Mouse (Mus musculus): ENCODE data around the gene Zbtb21. TPM values are rescaled to one million over a fixed set of nuclear protein-coding genes. Genes with fewer than 3 reads are reported as not detected.
A peak's percentile ranks its signal among the peaks of the same experiment; 100 is the strongest.
"Not testable (repeated sequence)": the region's sequence is repeated elsewhere in the genome, so short reads cannot be mapped to it uniquely, and the experiment has no call there.

Gene Zbtb21
- polyA plus RNA-seq, 1 experiment from 2014 or later, result 10.4 TPM

GRCm38 (mm10) chr16:97953300-97953699 lies 9.1 kb downstream of the Zbtb21 start:
- H3K4me3 ChIP-seq (ENCODE audit: low read depth, low read length), result no peak overlapping the region
- no peak overlapping the region for H3K9ac ChIP-seq (ENCODE audit: low read depth, low read length)
- 74% methylated on average over 2 of the region's 2 CpGs for WGBS (ENCODE audit: insufficient replicate concordance)
- no peak for ATAC-seq (replicated peaks; ENCODE audit: insufficient number of reproducible peaks, low FRiP score, low TSS enrichment)
- no peak overlapping the region for H3K27ac ChIP-seq (ENCODE audit: low read depth, low read length)
- H3K27me3 ChIP-seq (ENCODE audit: control insufficient read depth, insufficient read depth, low read length), result 0 out of 2 replicates have a peak, but pooled peaks cover 2% of the 10 kb centered on the region
- H3K36me3 ChIP-seq (ENCODE audit: control insufficient read depth, insufficient read depth, low read length), result peaks cover 24% of the 10 kb centered on the region
- H3K4me1 ChIP-seq (ENCODE audit: control insufficient read depth, insufficient read depth, low read length), result peaks cover 17% of the 10 kb centered on the region
- H3K4me2 ChIP-seq, result no peak overlapping the region
- no peaks in the 10 kb centered on the region for H3K9me3 ChIP-seq (replicated peaks; ENCODE audit: control insufficient read depth, low read length)

GRCm38 (mm10) chr16:97952801-97953200 lies 9.6 kb downstream of the Zbtb21 start:
- ATAC-seq (replicated peaks; ENCODE audit: insufficient number of reproducible peaks, low FRiP score, low TSS enrichment), result no peak
- WGBS (ENCODE audit: insufficient replicate concordance), result 65% methylated on average over 9 of the region's 9 CpGs

GRCm38 (mm10) chr16:97952371-97952770 lies 10.1 kb downstream of the Zbtb21 start:
- 82% methylated on average over 4 of the region's 4 CpGs for WGBS (ENCODE audit: insufficient replicate concordance)
- Histone ChIP-seq H3K4me1 (ENCODE audit: control insufficient read depth, insufficient read depth, low read length) (peaks cover 16% of the 10 kb centered on the region), H3K9me3 (replicated peaks; ENCODE audit: control insufficient read depth, low read length) (no peaks in the 10 kb centered on the region), H3K4me2 (no peak overlapping the region), H3K4me3 (ENCODE audit: low read depth, low read length) (no peak overlapping the region), H3K27me3 (ENCODE audit: control insufficient read depth, insufficient read depth, low read length) (0 out of 2 replicates have a peak, but pooled peaks cover 2% of the 10 kb centered on the region), H3K9ac (ENCODE audit: low read depth, low read length) (no peak overlapping the region), H3K36me3 (ENCODE audit: control insufficient read depth, insufficient read depth, low read length) (peaks cover 24% of the 10 kb centered on the region), H3K27ac (ENCODE audit: low read depth, low read length) (no peak overlapping the region)
- no peak for ATAC-seq (replicated peaks; ENCODE audit: insufficient number of reproducible peaks, low FRiP score, low TSS enrichment)

More at GRCm38 (mm10) chr16:97952801-97953200, 9.6 kb downstream of the Zbtb21 start:
- Histone ChIP-seq H3K36me3 (ENCODE audit: control insufficient read depth, insufficient read depth, low read length) (peaks cover 24% of the 10 kb centered on the region), H3K4me1 (ENCODE audit: control insufficient read depth, insufficient read depth, low read length) (peaks cover 16% of the 10 kb centered on the region), H3K4me2 (no peak overlapping the region), H3K9ac (ENCODE audit: low read depth, low read length) (no peak overlapping the region), H3K27ac (ENCODE audit: low read depth, low read length) (no peak overlapping the region), H3K27me3 (ENCODE audit: control insufficient read depth, insufficient read depth, low read length) (0 out of 2 replicates have a peak, but pooled peaks cover 2% of the 10 kb centered on the region), H3K4me3 (ENCODE audit: low read depth, low read length) (no peak overlapping the region), H3K9me3 (replicated peaks; ENCODE audit: control insufficient read depth, low read length) (no peaks in the 10 kb centered on the region)

GRCm38 (mm10) chr16:97950061-97950460 lies 12.4 kb downstream of the Zbtb21 start:
- Histone ChIP-seq H3K36me3 (ENCODE audit: control insufficient read depth, insufficient read depth, low read length) (peaks cover 20% of the 10 kb centered on the region), H3K4me1 (ENCODE audit: control insufficient read depth, insufficient read depth, low read length) (peaks cover 4% of the 10 kb centered on the region; the same call in 1 of the 2 replicates), H3K27ac (ENCODE audit: low read depth, low read length) (no peak overlapping the region), H3K9ac (ENCODE audit: low read depth, low read length) (no peak overlapping the region), H3K9me3 (replicated peaks; ENCODE audit: control insufficient read depth, low read length) (no peaks in the 10 kb centered on the region), H3K4me2 (no peak overlapping the region), H3K27me3 (ENCODE audit: control insufficient read depth, insufficient read depth, low read length) (0 out of 2 replicates have a peak, but pooled peaks cover 2% of the 10 kb centered on the region), H3K4me3 (ENCODE audit: low read depth, low read length) (no peak overlapping the region)
- no peak for ATAC-seq (replicated peaks; ENCODE audit: insufficient number of reproducible peaks, low FRiP score, low TSS enrichment)
- 93% methylated on average over 8 of the region's 8 CpGs for WGBS (ENCODE audit: insufficient replicate concordance)

GRCm38 (mm10) chr16:97948836-97949235 lies 13.6 kb downstream of the Zbtb21 start:
- H3K9me3 ChIP-seq (replicated peaks; ENCODE audit: control insufficient read depth, low read length), result no peaks in the 10 kb centered on the region
- WGBS (ENCODE audit: insufficient replicate concordance), result 28% methylated on average over 4 of the region's 4 CpGs
- H3K27me3 ChIP-seq (ENCODE audit: control insufficient read depth, insufficient read depth, low read length), result no peaks in the 10 kb centered on the region
- H3K27ac ChIP-seq (ENCODE audit: low read depth, low read length), result 0 out of 2 replicates have a peak overlapping the region, but pooled peaks have one; percentile 1
- no peak overlapping the region for H3K4me2 ChIP-seq
- no peak overlapping the region for H3K4me3 ChIP-seq (ENCODE audit: low read depth, low read length)
- 0 out of 2 replicates have a peak, but pooled peaks have one; percentile 35 for ATAC-seq (replicated peaks; ENCODE audit: insufficient number of reproducible peaks, low FRiP score, low TSS enrichment)
- H3K4me1 ChIP-seq (ENCODE audit: control insufficient read depth, insufficient read depth, low read length), result peaks cover 4% of the 10 kb centered on the region; the same call in 1 of the 2 replicates
- H3K9ac ChIP-seq (ENCODE audit: low read depth, low read length), result no peak overlapping the region
- H3K36me3 ChIP-seq (ENCODE audit: control insufficient read depth, insufficient read depth, low read length), result peaks cover 20% of the 10 kb centered on the region

- ATAC-seq (replicated peaks; ENCODE audit: insufficient number of reproducible peaks, low FRiP score, low TSS enrichment); H3K27ac ChIP-seq (ENCODE audit: low read depth, low read length); H3K4me3 ChIP-seq (ENCODE audit: low read depth, low read length); H3K9me3 ChIP-seq (replicated peaks; ENCODE audit: control insufficient read depth, low read length); H3K4me1 ChIP-seq (ENCODE audit: control insufficient read depth, insufficient read depth, low read length); H3K4me2 ChIP-seq; H3K27me3 ChIP-seq (ENCODE audit: control insufficient read depth, insufficient read depth, low read length); H3K9ac ChIP-seq (ENCODE audit: low read depth, low read length): not testable (repeated sequence)
- peaks cover 15% of the 10 kb centered on the region for H3K36me3 ChIP-seq (ENCODE audit: control insufficient read depth, insufficient read depth, low read length)
- WGBS (ENCODE audit: insufficient replicate concordance), result 79% methylated on average over 2 of the region's 2 CpGs
Measured at GRCm38 (mm10) chr16:97946993-97947392, 15.4 kb downstream of the Zbtb21 start.

- H3K27me3 ChIP-seq (ENCODE audit: control insufficient read depth, insufficient read depth, low read length), result no peaks in the 10 kb centered on the region
- H3K27ac ChIP-seq (ENCODE audit: low read depth, low read length), result no peak overlapping the region
- no peak for ATAC-seq (replicated peaks; ENCODE audit: insufficient number of reproducible peaks, low FRiP score, low TSS enrichment)
- H3K9me3 ChIP-seq (replicated peaks; ENCODE audit: control insufficient read depth, low read length), result no peaks in the 10 kb centered on the region
- H3K9ac ChIP-seq (ENCODE audit: low read depth, low read length), result no peak overlapping the region
- no peaks in the 10 kb centered on the region for H3K36me3 ChIP-seq (ENCODE audit: control insufficient read depth, insufficient read depth, low read length)
- no peak overlapping the region for H3K4me3 ChIP-seq (ENCODE audit: low read depth, low read length)
- H3K4me2 ChIP-seq, result no peak overlapping the region
- no peaks in the 10 kb centered on the region for H3K4me1 ChIP-seq (ENCODE audit: control insufficient read depth, insufficient read depth, low read length)
Measured at GRCm38 (mm10) chr16:97941844-97942243, 20.6 kb downstream of the Zbtb21 start.

- no peak overlapping the region for H3K4me2 ChIP-seq
- H3K4me1 ChIP-seq (ENCODE audit: control insufficient read depth, insufficient read depth, low read length), result no peaks in the 10 kb centered on the region
- no peak for ATAC-seq (replicated peaks; ENCODE audit: insufficient number of reproducible peaks, low FRiP score, low TSS enrichment)
- H3K27ac ChIP-seq (ENCODE audit: low read depth, low read length), result no peak overlapping the region
- no peaks in the 10 kb centered on the region for H3K9me3 ChIP-seq (replicated peaks; ENCODE audit: control insufficient read depth, low read length)
- H3K4me3 ChIP-seq (ENCODE audit: low read depth, low read length), result no peak overlapping the region
- no peaks in the 10 kb centered on the region for H3K27me3 ChIP-seq (ENCODE audit: control insufficient read depth, insufficient read depth, low read length)
- H3K36me3 ChIP-seq (ENCODE audit: control insufficient read depth, insufficient read depth, low read length), result no peaks in the 10 kb centered on the region
- H3K9ac ChIP-seq (ENCODE audit: low read depth, low read length), result no peak overlapping the region
- 82% methylated on average over 3 of the region's 3 CpGs for WGBS (ENCODE audit: insufficient replicate concordance)
Measured at GRCm38 (mm10) chr16:97940471-97940973, 21.9 kb downstream of the Zbtb21 start.

GRCm38 (mm10) chr16:97935815-97936214 lies 26.6 kb downstream of the Zbtb21 start:
- no peak overlapping the region for H3K9ac ChIP-seq (ENCODE audit: low read depth, low read length)
- WGBS (ENCODE audit: insufficient replicate concordance), result 82% methylated on average over 3 of the region's 3 CpGs
- no peak overlapping the region for H3K4me2 ChIP-seq
- no peak overlapping the region for H3K27ac ChIP-seq (ENCODE audit: low read depth, low read length)
- no peaks in the 10 kb centered on the region for H3K9me3 ChIP-seq (replicated peaks; ENCODE audit: control insufficient read depth, low read length)
- H3K4me3 ChIP-seq (ENCODE audit: low read depth, low read length), result no peak overlapping the region
- no peak for ATAC-seq (replicated peaks; ENCODE audit: insufficient number of reproducible peaks, low FRiP score, low TSS enrichment)
- no peaks in the 10 kb centered on the region; the same call in 1 of the 2 replicates for H3K27me3 ChIP-seq (ENCODE audit: control insufficient read depth, insufficient read depth, low read length)
- no peaks in the 10 kb centered on the region for H3K36me3 ChIP-seq (ENCODE audit: control insufficient read depth, insufficient read depth, low read length)
- H3K4me1 ChIP-seq (ENCODE audit: control insufficient read depth, insufficient read depth, low read length), result no peaks in the 10 kb centered on the region
